8 mouse cellular contexts compared by ENCODE assay signal in the genomic region with DNA sequence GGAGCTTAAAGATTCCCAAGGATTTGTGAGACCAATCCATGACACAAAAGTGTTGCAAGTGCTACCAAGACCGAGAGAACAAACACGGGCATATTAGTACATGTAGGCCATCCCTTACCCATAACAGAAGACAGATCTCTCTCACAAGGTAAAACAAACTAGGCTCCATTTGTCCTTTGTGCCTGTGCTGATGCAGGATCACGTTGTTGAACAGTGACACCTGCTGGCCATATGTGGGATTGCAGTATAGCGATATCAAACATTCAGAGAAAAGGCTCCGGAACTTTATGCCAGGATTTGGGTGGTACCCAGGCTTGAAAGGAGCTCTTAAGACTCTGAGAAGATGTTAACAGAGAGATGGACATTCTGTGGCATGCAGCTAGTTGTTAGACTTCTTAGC. TPM values are rescaled to one million over a fixed set of nuclear protein-coding genes. Genes with fewer than 3 reads are reported as not detected.
DNase-seq lines count a peak whose midpoint lies in the region; ATAC-seq and TF ChIP-seq lines count a peak whose summit lies in the region.

No protein-coding gene starts in this region.

- TF ChIP-seq CTCF in forebrain, postnatal 0 days (IDR thresholded peaks at IDR 0.05; ENCODE audit: low read depth), result peak; percentile 99
- TF ChIP-seq CTCF in MEL (IDR thresholded peaks at IDR 0.05 in 2 of 3, conservative IDR thresholded peaks at IDR 0.05 in 1 of 3; ENCODE audit: control insufficient read depth in 1 of 3, insufficient read depth in 1 of 3, low read depth in 2 of 3, low read length in 3 of 3, poor library complexity in 1 of 3, severe bottlenecking in 1 of 3), result peak; percentile 85 to 98 (median 96)

- H3K9ac ChIP-seq in forebrain, postnatal 0 days, result no peak overlapping the region
- H3K9ac ChIP-seq in forebrain, embryonic 12.5 days, result no peak overlapping the region
- H3K9ac ChIP-seq in MEL (ENCODE audit: control insufficient read depth, low read depth, low read length, poor library complexity, severe bottlenecking), result no peak overlapping the region

- peak; percentile 94 for TF ChIP-seq RAD21 in MEL (IDR thresholded peaks at IDR 0.05; ENCODE audit: low read depth, low read length)

- no peak overlapping the region for H3K27ac ChIP-seq in forebrain, postnatal 0 days (ENCODE audit: low read depth, low read length)
- H3K27ac ChIP-seq in forebrain, embryonic 12.5 days, result no peak overlapping the region
- H3K27ac ChIP-seq in MEL (ENCODE audit: control insufficient read depth, low read depth, low read length), result no peak overlapping the region

- 1% methylated on average over 5 of the region's 5 CpGs for WGBS in forebrain, postnatal 0 days
- WGBS in forebrain, embryonic 12.5 days, result 3% methylated on average over 5 of the region's 5 CpGs

- H3K9me3 ChIP-seq in forebrain, postnatal 0 days (ENCODE audit: low read length), result no peaks in the 10 kb centered on the region
- no peaks in the 10 kb centered on the region for H3K9me3 ChIP-seq in forebrain, embryonic 12.5 days
- H3K9me3 ChIP-seq in MEL (replicated peaks; ENCODE audit: insufficient read depth, low read length), result no peaks in the 10 kb centered on the region

- H3K4me3 ChIP-seq in forebrain, postnatal 0 days (ENCODE audit: low read depth, low read length), result no peak overlapping the region
- H3K4me3 ChIP-seq in forebrain, embryonic 12.5 days (replicated peaks), result no peak overlapping the region
- no peak overlapping the region for H3K4me3 ChIP-seq in MEL (ENCODE audit: control insufficient read depth in 1 of 2, insufficient read depth in 1 of 2, low read depth in 2 of 2, low read length in 2 of 2)

- peaks cover 12% of the 10 kb centered on the region for H3K27me3 ChIP-seq in forebrain, postnatal 0 days (ENCODE audit: insufficient read depth, low read length)
- peaks cover 38% of the 10 kb centered on the region for H3K27me3 ChIP-seq in forebrain, embryonic 12.5 days
- H3K27me3 ChIP-seq in MEL (ENCODE audit: control insufficient read depth in 1 of 2, insufficient read depth in 2 of 2, low read length in 2 of 2), result no peaks in the 10 kb centered on the region

- no peak for TF ChIP-seq POLR2A in MEL (IDR thresholded peaks at IDR 0.05; ENCODE audit: control insufficient read depth in 1 of 2, insufficient read depth in 1 of 2, low read depth in 1 of 2, low read length in 2 of 2, poor library complexity in 1 of 2)

- no peaks in the 10 kb centered on the region for H3K79me2 ChIP-seq in MEL (ENCODE audit: control insufficient read depth, insufficient read depth, low read length, poor library complexity)

- TF ChIP-seq EP300 in MEL (IDR thresholded peaks at IDR 0.05; ENCODE audit: low read depth in 1 of 2, low read length in 2 of 2), result no peak

- no peaks in the 10 kb centered on the region for H3K36me3 ChIP-seq in forebrain, postnatal 0 days (ENCODE audit: insufficient read depth)
- H3K36me3 ChIP-seq in forebrain, embryonic 12.5 days (replicated peaks), result no peaks in the 10 kb centered on the region
- H3K36me3 ChIP-seq in MEL (ENCODE audit: control insufficient read depth in 1 of 2, insufficient read depth in 2 of 2, low read length in 2 of 2), result no peaks in the 10 kb centered on the region

- no peak overlapping the region for H3K4me2 ChIP-seq in forebrain, postnatal 0 days (ENCODE audit: low read depth)
- no peak overlapping the region for H3K4me2 ChIP-seq in forebrain, embryonic 12.5 days

- peak; percentile 93 for DNase-seq in forebrain, postnatal 0 days
- DNase-seq in MEL (ENCODE audit: low read depth, low spot score), result peak; percentile 79
- peak; percentile 81 for DNase-seq in cerebellum, adult 8-10 months
- DNase-seq in left cerebral cortex, adult 18-20 months (ENCODE audit: low spot score in 2 of 2), result peak; percentile 80 to 84
- DNase-seq in naive thymus-derived CD4-positive, alpha-beta T cell, adult 2 months (ENCODE audit: low read depth), result peak; percentile 91
- peak; percentile 32 to 56 for DNase-seq in thymus, adult 18-20 months

- H3K4me1 ChIP-seq in forebrain, postnatal 0 days (ENCODE audit: insufficient read depth), result no peaks in the 10 kb centered on the region
- H3K4me1 ChIP-seq in forebrain, embryonic 12.5 days, result peaks cover 18% of the 10 kb centered on the region
- peaks cover 0 to 7% of the 10 kb centered on the region in 2 experiments; a peak in 2 of 4 replicates for H3K4me1 ChIP-seq in MEL (ENCODE audit: control insufficient read depth in 1 of 2, insufficient read depth in 2 of 2, low read length in 2 of 2)

- peak; percentile 16; the same call in 1 of the 2 replicates for ATAC-seq in forebrain, postnatal 0 days
- no peak for ATAC-seq in forebrain, embryonic 12.5 days (ENCODE audit: low FRiP score)
- 0 out of 2 replicates have a peak, but pooled peaks have one; percentile 12 for ATAC-seq in granulocyte monocyte progenitor cell, adult 5-6 weeks (replicated peaks; ENCODE audit: poor library complexity, severe bottlenecking)

TF ChIP-seq in MEL, 35 proteins besides CTCF, POLR2A, EP300 and RAD21:
- TF ChIP-seq UBTF (IDR thresholded peaks at IDR 0.05; ENCODE audit: borderline replicate concordance, insufficient read depth, low read depth, low read length) (no peak), SMC3 (IDR thresholded peaks at IDR 0.05; ENCODE audit: low read depth, low read length) (peak; percentile 96), ZC3H11A (IDR thresholded peaks at IDR 0.05; ENCODE audit: low read depth, low read length) (peak; percentile 92), MYC (IDR thresholded peaks at IDR 0.05; ENCODE audit: low read depth, low read length) (peak; percentile 61), CHD2 (IDR thresholded peaks at IDR 0.05; ENCODE audit: low read length) (no peak)

RNA-seq across cellular contexts. Expression of a gene that starts 3.7 kb away (rescaled TPM):
- total RNA-seq in forebrain, postnatal 0 days (2014; rRNA removed), result 7.1 and 7.3 TPM in 2 replicates
- polyA plus RNA-seq in forebrain, postnatal 0 days (2015; fragmentation: Nextera tagmentation; extraction: Ambion mirVana), result 5.8 and 6.2 TPM in 2 replicates
- polyA plus RNA-seq in forebrain, embryonic 12.5 days (2016; fragmentation: Nextera tagmentation; extraction: Ambion mirVana), result 8.1 and 9.0 TPM in 2 replicates
- total RNA-seq in MEL (2012; rRNA removed), result 0.12 TPM in 1 of 2 replicates, not detected in the other
- under 1 TPM in 1 of 2 experiments, not detected in 1; 0.25 TPM for polyA plus RNA-seq in MEL (2012; ENCODE audit: insufficient read depth in 1 of 2, insufficient read length in 2 of 2, low read depth in 1 of 2, low replicate concordance in 2 of 2, missing spikeins in 1 of 2)
- not detected in 2 replicates for total RNA-seq in granulocyte monocyte progenitor cell, adult 5-6 weeks (2014; fragmentation: Nextera tagmentation)
- not detected in 2 replicates for total RNA-seq in granulocyte monocyte progenitor cell, adult 5-6 weeks (2017)
- 10 to 100 TPM; 11.1 to 13.8 TPM for total RNA-seq in left cerebral cortex, adult 18-20 months (2021)

RNA-seq across cellular contexts. Expression of a gene that starts 50.3 kb away (rescaled TPM):
- total RNA-seq in forebrain, postnatal 0 days (2014; rRNA removed), result 6.5 and 8.4 TPM in 2 replicates
- 1.7 and 3.1 TPM in 2 replicates for polyA plus RNA-seq in forebrain, postnatal 0 days (2015; fragmentation: Nextera tagmentation; extraction: Ambion mirVana)
- 2.8 and 3.0 TPM in 2 replicates for polyA plus RNA-seq in forebrain, embryonic 12.5 days (2016; fragmentation: Nextera tagmentation; extraction: Ambion mirVana)
- 6.9 and 7.8 TPM in 2 replicates for total RNA-seq in MEL (2012; rRNA removed)
- 10 to 100 TPM in 1 of 2 experiments, not detected in 1; 10.8 TPM for polyA plus RNA-seq in MEL (2012; ENCODE audit: insufficient read depth in 1 of 2, insufficient read length in 2 of 2, low read depth in 1 of 2, low replicate concordance in 2 of 2, missing spikeins in 1 of 2)
- total RNA-seq in granulocyte monocyte progenitor cell, adult 5-6 weeks (2014; fragmentation: Nextera tagmentation), result 15.3 and 18.1 TPM in 2 replicates
- 27.5 and 28.8 TPM in 2 replicates for total RNA-seq in granulocyte monocyte progenitor cell, adult 5-6 weeks (2017)
- total RNA-seq in left cerebral cortex, adult 18-20 months (2021), result 10 to 100 TPM; 11.2 to 11.5 TPM
